Comparison of ENCODE assay signal across 20 mouse cellular contexts in genomic region chr6:121385397-121385796, GRCm38 (mm10). TPM values are rescaled to one million over a fixed set of nuclear protein-coding genes. Genes with fewer than 3 reads are reported as not detected.
"Had no signal": no experiment of that assay in that cellular context is flagged by ENCODE, and none has a peak within 500 bp of the region (broad histone marks: within the 10 kb centered on the region; RNA-seq: fewer than 3 reads in every experiment).

No protein-coding gene starts in this region.

- H3K4me3 ChIP-seq: intestine, embryonic 15.5 days; limb, embryonic 12.5 days; limb, embryonic 15.5 days; midbrain, embryonic 12.5 days; midbrain, embryonic 15.5 days; myocyte; neural tube, embryonic 13.5 days; stomach, embryonic 15.5 days had no signal

- DNase-seq: kidney, adult 18-20 months; kidney, adult 9 months; kidney, postnatal 14 days; kidney, postnatal 4 days; left cerebral cortex, postnatal 4 days; liver, postnatal 0 days; lung, embryonic 14.5 days; lung, postnatal 10 days; lung, postnatal 36 days; thymus, postnatal 25 days had no signal

- H3K27ac ChIP-seq: intestine, embryonic 15.5 days; limb, embryonic 12.5 days; limb, embryonic 15.5 days; liver, embryonic 14.5 days; midbrain, embryonic 12.5 days; midbrain, embryonic 15.5 days; neural tube, embryonic 13.5 days; stomach, embryonic 15.5 days had no signal

- ATAC-seq: intestine, embryonic 15.5 days; liver, postnatal 0 days; midbrain, embryonic 15.5 days had no signal

- H3K36me3 ChIP-seq: intestine, embryonic 15.5 days; limb, embryonic 12.5 days; limb, embryonic 15.5 days; midbrain, embryonic 12.5 days; midbrain, embryonic 15.5 days; stomach, embryonic 15.5 days had no signal

- H3K27me3 ChIP-seq: midbrain, embryonic 15.5 days; neural tube, embryonic 13.5 days; stomach, embryonic 15.5 days had no signal

- H3K9me3 ChIP-seq: intestine, embryonic 15.5 days; limb, embryonic 12.5 days; limb, embryonic 15.5 days; midbrain, embryonic 12.5 days; midbrain, embryonic 15.5 days; neural tube, embryonic 13.5 days; stomach, embryonic 15.5 days had no signal

- H3K4me2 ChIP-seq: intestine, embryonic 15.5 days; limb, embryonic 12.5 days; limb, embryonic 15.5 days; liver, embryonic 11.5 days; lung, embryonic 14.5 days; midbrain, embryonic 12.5 days; midbrain, embryonic 15.5 days; neural tube, embryonic 13.5 days; stomach, embryonic 15.5 days had no signal

- H3K9ac ChIP-seq: intestine, embryonic 15.5 days; limb, embryonic 12.5 days; limb, embryonic 15.5 days; liver, embryonic 14.5 days; liver, postnatal 0 days; lung, embryonic 14.5 days; midbrain, embryonic 12.5 days; midbrain, embryonic 15.5 days; neural tube, embryonic 13.5 days; stomach, embryonic 15.5 days had no signal

- H3K4me1 ChIP-seq: intestine, embryonic 15.5 days; midbrain, embryonic 15.5 days; stomach, embryonic 15.5 days had no signal

RNA-seq across cellular contexts. Expression of gene Slc6a12, which starts 42.5 kb away (rescaled TPM):
- polyA plus RNA-seq: limb, embryonic 12.5 days; lung, embryonic 14.5 days; myocyte had no signal
